Mouse (Mus musculus): ENCODE results near the gene Dynlt1a. TPM values are rescaled to one million over a fixed set of nuclear protein-coding genes. Genes with fewer than 3 reads are reported as not detected.
A peak's percentile ranks its signal among the peaks of the same experiment; 100 is the strongest.
"Not testable (repeated sequence)": the region's sequence is repeated elsewhere in the genome, so short reads cannot be mapped to it uniquely, and the experiment has no call there.

Gene Dynlt1a
- polyA plus RNA-seq, 1 experiment from 2014 or later, result 13.3 TPM

DNA sequence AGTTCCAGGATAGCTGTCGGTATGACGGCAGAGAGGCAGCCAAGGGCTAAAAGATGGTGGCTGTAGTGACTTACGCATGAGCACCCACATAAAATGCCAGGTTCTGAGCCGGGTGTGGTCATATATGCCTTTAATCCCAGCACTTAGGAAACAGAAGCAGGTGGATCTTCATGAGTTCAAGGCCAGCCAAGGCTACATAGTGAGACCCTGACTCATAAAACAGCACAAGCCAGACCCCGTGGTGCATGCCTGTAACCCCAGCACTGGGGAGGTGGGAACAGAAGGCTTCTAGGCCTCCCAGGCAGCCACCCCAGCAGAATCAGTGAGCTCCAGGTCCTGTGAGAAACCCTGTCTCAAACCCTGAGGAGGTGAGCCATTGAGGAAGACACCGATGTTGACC lies 12.4 kb downstream of the Dynlt1a start:
- not testable (repeated sequence) for ATAC-seq (replicated peaks; ENCODE audit: low FRiP score); DNase-seq (ENCODE audit: low spot score)
- WGBS, result 93% methylated on average over 5 of the region's 6 CpGs

DNA sequence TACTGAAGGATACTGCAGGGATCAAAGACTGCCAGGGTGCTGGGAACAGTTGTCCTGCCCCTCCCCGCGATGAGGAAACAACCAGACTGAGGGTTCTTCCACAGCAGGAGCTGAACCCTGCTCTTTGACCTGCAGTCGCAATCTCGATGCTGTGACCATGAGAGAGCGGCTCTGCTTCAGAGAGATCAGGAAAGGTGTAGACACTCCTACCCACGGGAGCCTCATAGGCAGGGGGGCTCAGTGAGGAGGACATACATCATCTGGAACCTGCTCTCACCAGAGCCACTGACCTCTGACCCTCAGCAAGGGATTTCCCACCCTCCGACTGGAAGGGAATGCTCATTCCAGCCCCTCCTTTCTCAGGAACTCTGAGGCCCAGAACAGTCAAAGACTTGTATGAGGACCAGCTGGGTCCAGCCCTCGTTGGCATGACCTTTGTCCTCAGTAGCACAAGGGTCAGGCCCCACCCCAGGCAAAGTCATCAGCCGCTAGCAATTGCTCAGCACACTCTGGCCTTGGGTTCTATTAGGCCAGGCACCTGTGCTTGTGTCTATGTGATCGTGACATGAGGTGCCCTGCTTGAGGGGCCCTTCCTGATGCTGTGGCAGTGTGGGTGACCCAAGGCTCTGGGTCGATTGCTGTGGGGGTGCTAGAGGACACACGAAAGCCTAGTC lies 17.0 kb downstream of the Dynlt1a start:
- WGBS, result 66% methylated on average over 5 of the region's 12 CpGs
- not testable (repeated sequence) for H3K4me1 ChIP-seq (replicated peaks; ENCODE audit: control insufficient read depth, insufficient read depth, low read length); H3K4me3 ChIP-seq (ENCODE audit: low read depth, low read length); H3K27ac ChIP-seq (ENCODE audit: low read depth, low read length); H3K9me3 ChIP-seq (ENCODE audit: control insufficient read depth, low read length); H3K4me2 ChIP-seq; DNase-seq (ENCODE audit: low spot score); H3K36me3 ChIP-seq (ENCODE audit: control insufficient read depth, insufficient read depth, low read length); H3K9ac ChIP-seq (ENCODE audit: low read depth, low read length); H3K27me3 ChIP-seq (replicated peaks; ENCODE audit: control insufficient read depth, insufficient read depth, low read length)
- ATAC-seq (replicated peaks; ENCODE audit: low FRiP score), result peak; percentile 42; the same call in 1 of the 2 replicates

More for the DNA sequence above, 12.4 kb downstream of the Dynlt1a start:
- not testable (repeated sequence) for H3K36me3 ChIP-seq (ENCODE audit: control insufficient read depth, insufficient read depth, low read length); H3K4me1 ChIP-seq (replicated peaks; ENCODE audit: control insufficient read depth, insufficient read depth, low read length); H3K27ac ChIP-seq (ENCODE audit: low read depth, low read length); H3K4me3 ChIP-seq (ENCODE audit: low read depth, low read length); H3K9ac ChIP-seq (ENCODE audit: low read depth, low read length); H3K27me3 ChIP-seq (replicated peaks; ENCODE audit: control insufficient read depth, insufficient read depth, low read length); H3K9me3 ChIP-seq (ENCODE audit: control insufficient read depth, low read length); H3K4me2 ChIP-seq

DNA sequence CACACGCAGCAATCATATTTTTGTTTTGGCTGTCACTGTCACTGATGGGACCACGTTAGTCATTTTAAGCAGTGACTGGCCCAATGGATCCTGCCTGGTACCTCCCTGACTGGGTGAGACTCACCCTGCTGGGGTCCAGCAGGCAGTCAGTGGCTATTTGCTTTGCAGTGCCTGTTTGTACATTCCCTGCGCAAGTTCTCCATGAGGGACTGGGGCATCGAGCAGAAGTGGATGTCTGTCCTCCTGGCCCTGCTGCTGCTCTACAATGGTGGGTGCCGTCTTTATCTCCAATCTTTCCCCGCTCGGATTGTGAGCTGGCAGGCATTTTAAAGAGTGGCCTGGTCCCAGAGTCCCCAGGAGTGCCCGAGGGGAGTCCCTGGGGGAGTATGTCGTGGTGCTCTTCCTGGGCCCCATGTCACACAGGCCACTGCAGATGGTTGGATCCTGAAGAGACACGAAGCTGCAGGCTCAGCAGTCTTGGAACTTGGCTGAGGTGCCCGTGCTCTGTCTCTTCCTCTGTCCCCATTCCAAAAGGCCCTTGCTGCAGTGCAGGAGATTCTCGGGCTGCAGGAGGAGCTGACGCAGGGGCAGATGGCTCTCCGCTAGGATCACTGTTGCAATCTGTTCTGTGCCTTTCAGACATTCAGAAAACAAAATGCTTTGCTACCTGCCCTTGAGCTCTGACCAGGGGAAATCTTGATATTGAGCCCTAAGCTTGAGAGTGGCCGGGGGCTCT lies 20.1 kb downstream of the Dynlt1a start:
- not testable (repeated sequence) for DNase-seq (ENCODE audit: low spot score); H3K4me2 ChIP-seq; H3K9me3 ChIP-seq (ENCODE audit: control insufficient read depth, low read length); H3K36me3 ChIP-seq (ENCODE audit: control insufficient read depth, insufficient read depth, low read length); ATAC-seq (replicated peaks; ENCODE audit: low FRiP score); H3K27ac ChIP-seq (ENCODE audit: low read depth, low read length); H3K9ac ChIP-seq (ENCODE audit: low read depth, low read length); H3K27me3 ChIP-seq (replicated peaks; ENCODE audit: control insufficient read depth, insufficient read depth, low read length); H3K4me3 ChIP-seq (ENCODE audit: low read depth, low read length); H3K4me1 ChIP-seq (replicated peaks; ENCODE audit: control insufficient read depth, insufficient read depth, low read length)
- 88% methylated on average over 9 of the region's 15 CpGs for WGBS

DNA sequence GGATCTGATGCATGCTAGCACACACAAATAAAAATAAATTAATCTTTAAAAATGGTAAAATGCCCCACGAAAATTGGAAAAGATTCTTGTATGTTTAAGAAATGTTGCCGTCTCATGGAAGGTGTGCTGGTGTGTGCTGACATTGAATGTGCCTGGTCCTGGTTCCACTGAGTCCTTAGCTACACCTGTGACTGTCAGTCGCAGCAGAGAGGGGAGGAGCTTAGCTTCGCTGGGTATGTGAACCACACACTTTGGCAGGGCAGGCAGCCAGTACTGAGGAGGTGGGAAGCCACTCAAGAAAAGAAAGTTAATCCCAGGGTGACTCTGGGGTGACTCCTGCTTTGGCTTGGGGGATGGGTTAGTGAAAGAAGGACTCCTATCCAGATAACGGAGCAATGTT lies 23.4 kb downstream of the Dynlt1a start:
- H3K9me3 ChIP-seq (ENCODE audit: control insufficient read depth, low read length); H3K9ac ChIP-seq (ENCODE audit: low read depth, low read length); ATAC-seq (replicated peaks; ENCODE audit: low FRiP score); H3K27me3 ChIP-seq (replicated peaks; ENCODE audit: control insufficient read depth, insufficient read depth, low read length); H3K4me3 ChIP-seq (ENCODE audit: low read depth, low read length); H3K27ac ChIP-seq (ENCODE audit: low read depth, low read length); H3K36me3 ChIP-seq (ENCODE audit: control insufficient read depth, insufficient read depth, low read length); H3K4me1 ChIP-seq (replicated peaks; ENCODE audit: control insufficient read depth, insufficient read depth, low read length); DNase-seq (ENCODE audit: low spot score); H3K4me2 ChIP-seq: not testable (repeated sequence)
- WGBS, result no CpG with 5 or more reads among the region's 5 CpGs

DNA sequence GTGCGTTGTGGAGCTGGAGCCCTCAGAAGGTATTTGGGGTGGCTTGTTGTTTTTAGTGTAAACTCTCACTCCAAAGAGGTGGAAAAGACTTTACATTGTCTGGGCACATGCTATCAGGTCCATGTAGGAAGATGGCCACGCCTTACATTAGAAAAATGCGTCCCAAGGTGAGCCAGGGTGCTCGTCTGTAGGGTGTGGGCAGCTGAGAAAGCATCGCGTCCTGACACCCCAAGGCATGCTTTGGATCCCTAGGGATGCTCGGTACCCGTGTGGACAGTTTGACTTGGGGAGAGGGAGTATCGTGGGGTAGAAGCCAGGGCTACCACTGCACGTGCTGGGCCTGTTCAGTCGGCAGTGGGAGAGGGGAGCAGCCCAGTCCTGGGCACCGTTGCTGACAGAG lies 28.3 kb downstream of the Dynlt1a start:
- not testable (repeated sequence) for H3K27me3 ChIP-seq (replicated peaks; ENCODE audit: control insufficient read depth, insufficient read depth, low read length); H3K27ac ChIP-seq (ENCODE audit: low read depth, low read length); H3K9ac ChIP-seq (ENCODE audit: low read depth, low read length); H3K4me1 ChIP-seq (replicated peaks; ENCODE audit: control insufficient read depth, insufficient read depth, low read length); ATAC-seq (replicated peaks; ENCODE audit: low FRiP score); DNase-seq (ENCODE audit: low spot score); H3K9me3 ChIP-seq (ENCODE audit: control insufficient read depth, low read length); H3K4me3 ChIP-seq (ENCODE audit: low read depth, low read length); H3K36me3 ChIP-seq (ENCODE audit: control insufficient read depth, insufficient read depth, low read length); H3K4me2 ChIP-seq
- 90% methylated on average over 9 of the region's 12 CpGs for WGBS

DNA sequence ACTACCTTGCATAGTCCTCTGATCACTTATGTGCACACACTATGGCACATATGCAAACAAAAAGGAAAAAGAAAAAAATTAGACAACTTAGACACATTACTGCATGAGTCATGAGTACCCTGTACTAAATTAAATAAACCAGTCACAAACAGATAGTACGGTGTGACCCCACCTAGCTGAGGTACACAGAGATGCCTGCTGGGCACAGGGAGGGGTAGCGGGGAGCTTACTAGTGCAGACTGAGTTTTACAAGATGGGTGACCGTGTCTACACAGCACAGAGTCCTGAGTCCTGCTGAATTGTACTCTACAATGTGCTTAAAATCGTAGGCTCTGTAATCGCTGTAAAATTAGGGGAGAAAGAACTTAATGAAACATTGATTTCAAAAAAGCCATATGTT lies 31.1 kb downstream of the Dynlt1a start:
- not testable (repeated sequence) for ATAC-seq (replicated peaks; ENCODE audit: low FRiP score); H3K36me3 ChIP-seq (ENCODE audit: control insufficient read depth, insufficient read depth, low read length); H3K27me3 ChIP-seq (replicated peaks; ENCODE audit: control insufficient read depth, insufficient read depth, low read length); H3K9ac ChIP-seq (ENCODE audit: low read depth, low read length); H3K4me1 ChIP-seq (replicated peaks; ENCODE audit: control insufficient read depth, insufficient read depth, low read length); DNase-seq (ENCODE audit: low spot score); H3K27ac ChIP-seq (ENCODE audit: low read depth, low read length); H3K4me2 ChIP-seq; H3K4me3 ChIP-seq (ENCODE audit: low read depth, low read length); H3K9me3 ChIP-seq (ENCODE audit: control insufficient read depth, low read length)
- 86% methylated on average over 5 of the region's 5 CpGs for WGBS

- not testable (repeated sequence) for H3K4me3 ChIP-seq (ENCODE audit: low read depth, low read length); H3K9me3 ChIP-seq (ENCODE audit: control insufficient read depth, low read length); H3K36me3 ChIP-seq (ENCODE audit: control insufficient read depth, insufficient read depth, low read length); H3K9ac ChIP-seq (ENCODE audit: low read depth, low read length); ATAC-seq (replicated peaks; ENCODE audit: low FRiP score); H3K27me3 ChIP-seq (replicated peaks; ENCODE audit: control insufficient read depth, insufficient read depth, low read length); H3K27ac ChIP-seq (ENCODE audit: low read depth, low read length); H3K4me1 ChIP-seq (replicated peaks; ENCODE audit: control insufficient read depth, insufficient read depth, low read length); DNase-seq (ENCODE audit: low spot score); H3K4me2 ChIP-seq
- 95% methylated on average over 7 of the region's 10 CpGs for WGBS
Measured at GRCm38 (mm10) chr17:6283137-6283536, 34.2 kb downstream of the Dynlt1a start.

GRCm38 (mm10) chr17:6280513-6280912 lies 36.8 kb downstream of the Dynlt1a start:
- not testable (repeated sequence) for H3K27me3 ChIP-seq (replicated peaks; ENCODE audit: control insufficient read depth, insufficient read depth, low read length); H3K4me3 ChIP-seq (ENCODE audit: low read depth, low read length); H3K4me1 ChIP-seq (replicated peaks; ENCODE audit: control insufficient read depth, insufficient read depth, low read length); H3K27ac ChIP-seq (ENCODE audit: low read depth, low read length); H3K4me2 ChIP-seq; H3K36me3 ChIP-seq (ENCODE audit: control insufficient read depth, insufficient read depth, low read length); H3K9ac ChIP-seq (ENCODE audit: low read depth, low read length); DNase-seq (ENCODE audit: low spot score); ATAC-seq (replicated peaks; ENCODE audit: low FRiP score); H3K9me3 ChIP-seq (ENCODE audit: control insufficient read depth, low read length)
- 88% methylated on average over 18 of the region's 19 CpGs for WGBS

- ATAC-seq (replicated peaks; ENCODE audit: low FRiP score), result not testable (repeated sequence)
- WGBS, result 92% methylated on average over 8 of the region's 10 CpGs
Measured at GRCm38 (mm10) chr17:6279772-6280171, 37.5 kb downstream of the Dynlt1a start.

More at GRCm38 (mm10) chr17:6279772-6280171, 37.5 kb downstream of the Dynlt1a start:
- H3K9ac ChIP-seq (ENCODE audit: low read depth, low read length); DNase-seq (ENCODE audit: low spot score); H3K4me2 ChIP-seq; H3K9me3 ChIP-seq (ENCODE audit: control insufficient read depth, low read length); H3K4me1 ChIP-seq (replicated peaks; ENCODE audit: control insufficient read depth, insufficient read depth, low read length); H3K27me3 ChIP-seq (replicated peaks; ENCODE audit: control insufficient read depth, insufficient read depth, low read length); H3K36me3 ChIP-seq (ENCODE audit: control insufficient read depth, insufficient read depth, low read length); H3K27ac ChIP-seq (ENCODE audit: low read depth, low read length); H3K4me3 ChIP-seq (ENCODE audit: low read depth, low read length): not testable (repeated sequence)
